Mouse (Mus musculus) cerebellum, postnatal 10 days (tissue): ENCODE results near the gene Unk.

Source experiments
- DNase-seq, 2 experiments: peaks; one replicate each; pipeline ENCODE4 v3.0.0; 2021; ENCODE audit warnings: mixed read lengths in 2 of 2

Gene Unk

GRCm38 (mm10) chr11:116064187-116064867 is 34.2 kb downstream of the Unk start:
- peak; percentile 42 to 50 for DNase-seq

- DNase-seq = no peak
Measured at GRCm38 (mm10) chr11:116065345-116065744, 35.2 kb downstream of the Unk start.

DNA sequence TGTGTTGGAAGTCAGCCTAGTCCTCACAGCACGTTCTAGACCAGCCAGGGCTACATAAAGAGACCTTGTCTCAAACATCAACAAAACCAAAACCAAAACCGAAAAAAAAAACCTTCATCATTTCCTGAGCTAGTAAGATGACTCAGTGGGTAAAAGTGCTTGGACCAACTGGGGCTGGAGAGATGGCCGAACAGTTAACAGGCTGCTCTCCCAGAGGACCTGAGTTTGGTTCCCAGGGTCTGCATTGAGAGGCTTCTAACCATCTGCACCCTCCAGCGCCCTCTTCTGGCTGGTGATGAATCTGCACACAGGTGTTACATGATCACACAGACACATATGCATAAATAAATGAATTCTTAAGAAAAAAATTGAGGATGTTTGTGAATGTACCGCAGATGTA is 41.4 kb downstream of the Unk start:
- peak; percentile 58 to 63 for DNase-seq

DNA sequence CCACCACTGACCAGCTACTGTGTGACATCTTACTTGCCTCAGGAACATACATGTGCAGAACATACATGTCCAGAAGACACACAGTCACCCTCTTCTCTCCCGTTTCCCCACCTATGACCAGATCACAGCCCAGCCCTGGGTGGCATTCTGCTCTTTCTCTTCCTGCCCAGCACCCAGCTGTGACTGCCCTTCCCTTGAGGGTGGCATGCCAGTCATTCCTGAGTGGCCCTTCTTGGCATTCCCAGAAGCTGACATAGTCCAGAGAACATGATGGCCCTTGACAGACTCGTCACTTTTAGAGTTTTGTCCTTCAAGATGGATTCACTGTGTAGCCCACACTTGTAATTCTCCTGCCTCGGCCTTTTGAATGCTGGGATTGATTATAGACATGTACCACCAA is 42.5 kb downstream of the Unk start:
- DNase-seq = no peak

DNA sequence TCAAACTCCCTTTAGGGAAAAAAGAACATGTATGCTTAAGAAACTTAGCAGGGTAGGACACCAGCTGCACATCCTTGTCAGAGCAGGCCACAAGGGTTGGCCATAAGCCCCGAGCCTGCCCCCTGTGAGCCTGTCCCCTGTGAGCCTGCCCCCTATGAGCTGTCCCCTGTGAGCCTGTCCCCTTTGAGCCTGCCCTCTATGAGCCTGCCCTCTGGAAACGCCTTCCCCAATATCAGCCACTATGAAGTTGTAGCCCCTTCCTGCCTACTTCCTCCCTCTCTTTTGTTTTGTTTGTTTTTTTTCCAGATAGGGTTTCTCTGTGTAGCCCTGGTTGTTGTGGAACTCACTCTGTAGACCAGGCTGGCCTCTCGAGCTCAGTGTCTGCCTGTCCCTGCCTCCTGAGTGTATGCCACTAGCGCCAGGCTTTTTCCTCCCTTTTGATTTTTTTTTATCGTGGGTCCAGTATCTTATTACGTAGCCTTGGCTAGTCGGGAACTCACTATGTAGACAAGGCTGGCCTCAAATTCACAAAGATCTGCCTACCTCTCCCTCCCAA is 44.4 kb downstream of the Unk start:
- no peak for DNase-seq

- no peak for DNase-seq
Measured at GRCm38 (mm10) chr11:116075539-116076265, 45.6 kb downstream of the Unk start.

- DNase-seq = no peak
Measured at GRCm38 (mm10) chr11:116076266-116076540, 46.1 kb downstream of the Unk start.

DNA sequence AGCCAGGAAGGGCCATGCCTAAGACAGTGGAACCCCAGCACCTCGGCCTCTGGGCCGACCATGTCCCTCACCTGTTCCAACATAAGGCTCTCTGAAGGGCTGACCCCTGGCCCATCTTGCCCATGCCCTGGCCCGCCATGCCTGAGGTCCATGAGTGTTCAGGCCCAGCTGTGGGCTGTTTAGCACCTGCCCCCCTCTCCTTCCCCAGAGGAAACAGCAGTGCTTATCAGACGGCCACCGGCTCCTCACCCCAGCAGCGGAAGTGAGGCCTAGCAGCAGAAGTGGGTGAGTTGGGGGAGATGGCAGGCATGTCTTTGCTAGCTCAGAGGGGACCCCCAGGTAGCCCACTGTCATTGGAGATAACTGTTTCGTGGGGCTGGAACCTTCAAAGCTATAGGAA is 46.7 kb downstream of the Unk start:
- DNase-seq = no peak

- peak in 1 of 2 experiments; percentile 50 for DNase-seq
Measured at GRCm38 (mm10) chr11:116077446-116078204, 47.5 kb downstream of the Unk start, which contains the start of gene Unc13d. Unc13d (minus strand) TSS chr11:116077961.

DNA sequence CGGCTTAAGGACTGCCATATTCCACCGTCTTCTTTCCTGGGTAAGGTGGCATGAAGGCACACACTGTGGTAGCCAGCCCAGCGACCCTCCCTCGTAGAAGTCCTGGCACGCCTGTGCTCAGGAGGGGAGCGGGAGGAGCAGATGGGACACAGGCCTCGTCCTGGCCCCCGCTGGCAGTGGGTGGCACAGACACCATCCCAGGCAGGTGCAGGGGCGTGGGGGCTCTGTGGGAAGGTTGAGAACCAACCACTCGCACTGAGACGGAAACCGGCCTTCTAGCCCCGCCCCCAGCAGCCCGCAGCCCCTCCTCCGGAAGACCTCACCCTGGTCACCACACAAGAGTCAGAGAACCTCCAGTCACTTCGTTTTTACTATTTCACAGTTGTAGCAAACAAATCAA is 48.1 kb downstream of the Unk start:
- DNase-seq = peak; percentile 82 to 87

DNA sequence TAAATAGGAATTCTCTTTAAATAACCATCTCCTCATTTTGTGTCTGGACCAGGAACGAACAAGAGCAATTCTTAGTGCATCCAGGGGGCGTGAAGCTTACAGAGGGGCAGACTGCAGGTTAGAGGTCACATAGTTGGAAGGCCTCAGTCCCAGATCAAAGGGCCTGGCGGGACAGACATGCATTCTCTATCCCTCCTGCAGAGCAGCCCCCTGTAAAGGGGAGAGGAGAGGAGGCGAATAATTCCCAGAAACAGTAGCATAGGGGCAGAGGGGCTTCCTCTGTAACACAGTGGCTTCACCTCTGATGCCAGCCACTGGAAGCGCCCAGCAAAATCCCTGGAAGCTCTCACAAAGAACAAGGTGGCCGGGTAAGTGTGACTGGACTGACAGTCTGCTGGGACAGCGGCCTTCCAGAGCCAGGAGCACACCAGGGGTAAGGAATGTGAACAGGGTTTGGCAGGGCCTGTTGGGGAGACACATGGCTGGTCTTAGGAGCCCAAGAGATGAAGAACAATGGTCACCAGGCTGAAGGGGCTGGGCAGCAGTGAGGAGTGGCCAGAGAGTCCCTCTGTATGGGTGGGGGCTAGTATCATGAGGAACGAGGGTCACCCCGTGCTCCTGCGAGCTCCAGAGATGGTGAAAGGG is 48.7 kb downstream of the Unk start:
- DNase-seq = peak in 1 of 2 experiments; percentile 32

DNA sequence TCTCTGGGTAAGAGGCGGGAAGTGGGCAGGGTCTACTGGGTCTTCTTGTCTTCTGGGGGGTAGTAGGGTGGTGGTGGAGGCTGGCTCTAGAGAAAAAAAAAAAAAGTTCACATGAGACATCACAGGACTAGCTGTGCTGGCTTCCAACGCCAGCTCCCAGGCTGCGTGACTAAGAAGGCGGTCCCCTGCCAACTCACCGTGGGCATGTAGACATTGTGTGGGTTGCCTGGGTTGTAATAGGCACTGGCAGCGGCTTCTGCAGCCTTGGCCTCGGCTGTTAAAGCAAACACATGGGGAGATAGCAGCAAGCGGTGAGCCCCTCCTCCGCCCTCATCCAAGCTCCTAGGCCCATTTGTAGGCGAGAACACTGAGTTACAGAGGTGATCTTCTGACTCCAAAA is 49.4 kb downstream of the Unk start:
- DNase-seq = peak in 1 of 2 experiments; percentile 33

DNA sequence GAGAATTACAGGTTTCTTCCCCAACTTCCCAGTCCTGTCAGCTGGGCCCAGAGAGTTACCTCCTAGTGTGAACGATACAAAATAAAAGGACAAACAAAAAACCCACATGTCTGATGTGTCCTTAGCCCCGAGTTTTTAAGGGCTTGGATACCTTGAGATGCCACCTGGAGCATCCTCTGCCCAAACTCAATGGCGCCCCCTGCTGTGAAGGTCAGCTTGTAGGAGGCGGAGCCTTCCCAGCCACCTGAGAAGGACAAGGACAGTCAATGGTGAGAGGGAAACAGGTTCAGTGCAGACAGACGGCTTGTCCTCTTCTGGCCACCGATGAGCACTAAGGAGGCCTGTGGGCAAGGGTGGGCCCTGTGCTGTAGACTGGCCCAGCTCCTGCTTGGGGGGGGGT is 51.0 kb downstream of the Unk start:
- peak; percentile 71 to 77 for DNase-seq

DNA sequence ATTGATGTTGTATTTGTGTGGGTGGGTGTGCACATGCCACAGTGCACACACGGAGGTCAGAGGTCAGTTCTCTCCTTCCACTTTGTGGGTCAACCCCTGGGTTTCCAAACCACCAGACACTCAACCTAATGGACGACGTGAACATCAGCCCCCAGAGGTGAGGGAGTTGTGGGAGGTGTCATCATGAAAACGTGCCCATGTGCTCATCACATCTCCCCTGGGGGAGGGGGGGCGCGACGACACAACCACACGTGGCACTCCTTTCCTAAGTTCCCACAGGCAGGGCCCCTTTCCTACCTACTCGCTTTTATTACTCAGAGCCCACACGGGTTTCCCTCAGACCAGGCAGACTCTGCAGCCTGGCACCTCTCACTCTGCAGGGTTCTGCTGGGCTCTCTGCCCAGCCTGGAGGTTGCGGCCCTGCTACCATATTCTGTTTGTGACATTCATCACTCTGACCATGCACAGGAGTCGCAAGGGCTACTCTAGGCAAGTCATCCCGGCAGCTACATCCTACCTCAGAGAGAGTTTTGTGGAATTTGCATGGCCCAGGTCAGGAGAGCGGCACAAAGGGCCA is 53.1 kb downstream of the Unk start:
- no peak for DNase-seq

- DNase-seq = no peak
Measured at GRCm38 (mm10) chr11:116084166-116084565, 54.0 kb downstream of the Unk start.

DNA sequence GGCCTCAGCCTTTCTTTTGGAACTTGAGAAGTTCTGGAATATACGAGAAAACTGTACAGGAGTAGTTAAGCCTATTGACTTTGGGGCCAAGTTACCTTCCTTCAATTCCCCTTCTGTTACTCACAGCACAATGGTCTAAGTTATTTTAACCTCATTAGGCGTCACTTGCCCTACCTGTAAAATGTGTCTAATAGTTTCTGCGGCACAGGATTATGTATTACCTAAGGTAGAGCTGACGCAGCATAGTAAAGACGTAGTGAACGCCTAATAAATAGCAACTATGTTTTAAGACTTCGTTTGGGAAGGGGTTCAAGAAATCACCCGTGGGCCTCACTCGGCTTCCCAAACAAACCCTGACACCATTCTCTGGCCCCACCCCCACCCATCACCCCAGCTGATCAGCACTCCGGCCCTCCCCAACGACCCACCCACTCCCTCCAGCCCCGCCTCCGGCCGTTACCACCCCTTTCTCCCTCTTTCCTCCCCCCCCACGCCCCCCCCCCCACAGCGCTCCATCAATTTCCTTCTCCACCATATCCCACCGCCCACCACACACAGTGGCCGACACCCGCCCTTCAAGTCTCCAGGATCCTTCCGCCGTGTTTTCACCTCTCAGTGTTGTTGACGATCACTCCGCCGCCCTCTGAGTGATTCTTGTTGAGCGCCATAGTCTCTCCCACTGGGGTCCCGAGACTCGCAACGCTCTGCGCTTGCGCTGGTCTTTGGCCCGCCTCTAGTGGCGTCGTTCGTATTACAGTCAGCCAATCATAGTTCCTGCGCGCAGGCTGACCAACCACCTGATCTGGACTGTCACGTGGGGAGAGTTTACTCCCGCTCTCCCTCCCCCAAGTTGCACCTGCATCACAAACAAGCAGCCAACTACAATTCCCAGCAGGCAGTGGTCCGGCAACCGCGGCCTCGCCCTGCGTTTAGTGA is 56.4 kb downstream of the Unk start, which contains the start of gene Wbp2:
Wbp2 (minus strand) TSS at position 738 of the 936 bp plus-strand sequence.
- peak; percentile 97 to 98 for DNase-seq

DNA sequence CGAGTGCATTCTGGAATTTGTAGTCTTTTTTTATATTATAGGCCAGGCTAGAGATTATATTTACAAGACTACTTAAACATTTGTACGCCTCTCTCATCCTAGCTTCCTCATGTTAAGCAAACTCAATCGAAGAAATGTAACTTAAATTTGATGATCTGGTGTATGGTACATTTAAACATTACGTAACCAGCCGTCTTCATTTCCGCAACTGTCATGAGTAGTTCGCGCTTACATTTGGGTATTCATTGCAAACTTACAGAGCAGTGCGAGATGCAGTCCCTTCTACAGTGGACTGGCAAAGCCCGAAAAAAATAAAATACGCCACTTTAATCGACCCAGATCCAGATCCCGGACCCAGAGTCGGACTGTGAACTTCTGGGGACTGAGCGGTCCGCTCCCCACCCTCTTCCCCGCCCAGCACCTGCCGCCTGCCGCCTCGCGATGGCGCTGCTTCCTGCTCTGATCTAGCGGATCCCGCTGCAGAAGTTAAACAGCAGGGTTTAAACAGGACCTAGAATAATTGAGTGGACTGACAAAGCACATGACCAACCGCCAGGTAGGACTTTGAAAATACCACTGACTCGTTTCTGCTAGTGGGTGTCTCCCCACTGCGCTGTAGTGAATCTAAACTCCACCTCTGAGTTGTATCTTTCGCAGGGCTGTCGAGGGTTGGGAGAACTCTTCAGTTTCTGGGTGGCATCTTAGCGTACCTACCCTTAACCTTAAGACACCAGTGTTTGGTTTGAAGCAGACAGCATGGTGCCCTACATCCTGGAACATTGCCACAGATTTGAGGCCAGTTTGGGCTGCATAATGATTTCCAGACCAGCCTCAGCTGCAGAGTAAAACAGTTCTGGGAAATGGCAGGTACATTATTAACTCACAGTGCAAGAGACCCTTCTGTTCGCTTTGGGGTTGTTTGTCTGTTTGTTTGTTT is 57.3 kb downstream of the Unk start:
- peak; percentile 95 to 96 for DNase-seq

DNA sequence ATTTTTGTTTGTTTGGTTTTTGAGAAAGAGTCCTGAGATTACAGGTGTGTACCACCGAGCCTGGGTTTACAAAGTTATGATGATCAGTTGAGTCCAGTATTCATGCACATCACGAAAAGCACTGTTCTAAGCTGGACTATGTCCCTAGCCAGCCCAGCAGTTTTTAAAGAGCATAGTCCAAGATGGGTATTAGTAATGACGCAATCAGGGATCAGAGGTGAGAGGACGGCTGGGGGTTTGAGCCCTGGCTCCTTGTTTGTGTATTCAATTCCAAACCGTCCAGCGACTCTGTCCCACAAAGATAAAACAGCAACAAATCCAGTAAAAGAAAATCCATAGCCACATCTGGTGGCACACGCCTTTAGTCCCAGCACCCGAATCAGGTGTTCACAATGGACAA is 58.1 kb downstream of the Unk start:
- DNase-seq = no peak

DNA sequence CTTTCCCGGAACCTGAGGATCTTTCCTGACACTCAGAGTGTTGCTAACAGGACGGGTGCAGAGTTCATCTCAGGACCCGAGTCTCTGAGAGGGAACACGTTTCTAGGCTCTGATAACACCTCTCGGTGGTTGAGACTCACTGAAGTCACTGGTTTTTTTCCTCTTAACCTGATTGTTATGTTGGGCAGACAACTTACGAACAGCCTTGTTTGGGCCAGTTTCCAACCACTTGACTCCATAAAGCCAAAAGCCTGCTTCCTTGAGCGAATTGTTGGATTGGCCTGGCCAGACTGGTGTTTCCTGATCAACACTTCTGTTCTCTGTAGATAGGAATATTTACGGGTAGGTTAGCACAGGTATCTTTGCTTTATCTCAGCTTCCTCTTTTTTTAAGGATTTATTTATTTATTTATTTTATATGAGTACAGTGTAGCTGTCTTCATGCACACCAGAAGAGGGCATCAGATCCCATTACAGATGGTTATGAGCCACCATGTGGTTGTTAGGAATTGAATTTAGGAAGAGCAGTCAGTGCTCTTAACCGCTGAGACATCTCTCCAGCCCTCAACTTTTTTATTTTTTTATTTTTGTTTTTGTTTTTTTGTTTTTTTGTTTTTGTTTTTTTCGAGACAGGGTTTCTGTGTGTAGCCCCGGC is 58.7 kb downstream of the Unk start:
- no peak for DNase-seq

- no peak for DNase-seq
Measured at GRCm38 (mm10) chr11:116089545-116089944, 59.4 kb downstream of the Unk start.
